Mouse (Mus musculus) hindbrain, embryonic 11.5 days (tissue): ENCODE results near the gene Zmynd10. TPM values are rescaled to one million over a fixed set of nuclear protein-coding genes. Genes with fewer than 3 reads are reported as not detected.
A peak's percentile ranks its signal among the peaks of the same experiment; 100 is the strongest.

Source experiments
- ATAC-seq: fragments of 200-750 bp; cut with Nextera tagmentation; 2 replicates; pipeline ENCODE4 v1.8.0; 2017; ENCODE audit warnings: mild to moderate bottlenecking, moderate TSS enrichment, moderate library complexity; ENCODE audit not compliant: low FRiP score
- DNase-seq: peaks from one replicate; pipeline ENCODE4 v3.0.0-alpha.2; 2015; ENCODE audit warnings: low spot score
- H3K27ac ChIP-seq: fragments of 300-500 bp; sonication (generic); 2 replicates; pipeline ENCODE4 v1.5.1; 2014; ENCODE audit warnings: mild to moderate bottlenecking, low read depth, low read length
- H3K27me3 ChIP-seq: fragments of 300-500 bp; sonication (generic); 2 replicates; pipeline ENCODE4 v1.6.1; 2014; ENCODE audit warnings: mild to moderate bottlenecking, low read length, moderate library complexity, mixed read lengths; ENCODE audit not compliant: control insufficient read depth, insufficient read depth
- H3K36me3 ChIP-seq: fragments of 300-500 bp; sonication (generic); 2 replicates; pipeline ENCODE4 v1.6.1; 2014; ENCODE audit warnings: mild to moderate bottlenecking, low read length, moderate library complexity, mixed read lengths; ENCODE audit not compliant: control insufficient read depth, insufficient read depth
- H3K4me1 ChIP-seq: fragments of 300-500 bp; sonication (generic); replicated peaks from 2 replicates; pipeline ENCODE4 v1.6.1; 2014; ENCODE audit warnings: low read length, mixed read lengths; ENCODE audit not compliant: control insufficient read depth, insufficient read depth
- H3K4me2 ChIP-seq: fragments of 300-500 bp; sonication (generic); replicated peaks from 2 replicates; pipeline ENCODE4 v1.6.1; 2014; ENCODE audit warnings: mild to moderate bottlenecking, low read depth, low read length
- H3K4me3 ChIP-seq: fragments of 300-500 bp; sonication (generic); 2 replicates; pipeline ENCODE4 v1.5.1; 2014; ENCODE audit warnings: low read depth, low read length
- H3K9ac ChIP-seq: fragments of 300-500 bp; sonication (generic); 2 replicates; pipeline ENCODE4 v1.6.1; 2014; ENCODE audit warnings: low read depth, low read length
- H3K9me3 ChIP-seq: fragments of 300-500 bp; sonication (generic); 2 replicates; pipeline ENCODE4 v1.6.1; 2016; ENCODE audit warnings: low read length; ENCODE audit not compliant: control insufficient read depth
- WGBS: fragments of 180-500 bp; shearing (Covaris S2); extraction: QIAGEN DNeasy Blood & Tissue Kit; methylation state at CpG from one replicate; pipeline ENCODE4 v1.1.7; 2014; 5-methylcytosine and 5-hydroxymethylcytosine counted together
- polyA plus RNA-seq: library from polyadenylated mRNA; unstranded; fragments of >200 nt; fragmentation: Nextera tagmentation; extraction: Ambion mirVana; gene quantifications from 2 replicates; pipeline ENCODE4 v1.2.1, GENCODE M21; 2014

Gene Zmynd10
- polyA plus RNA-seq, 1 experiment from 2014 or later, result 5.0 TPM

DNA sequence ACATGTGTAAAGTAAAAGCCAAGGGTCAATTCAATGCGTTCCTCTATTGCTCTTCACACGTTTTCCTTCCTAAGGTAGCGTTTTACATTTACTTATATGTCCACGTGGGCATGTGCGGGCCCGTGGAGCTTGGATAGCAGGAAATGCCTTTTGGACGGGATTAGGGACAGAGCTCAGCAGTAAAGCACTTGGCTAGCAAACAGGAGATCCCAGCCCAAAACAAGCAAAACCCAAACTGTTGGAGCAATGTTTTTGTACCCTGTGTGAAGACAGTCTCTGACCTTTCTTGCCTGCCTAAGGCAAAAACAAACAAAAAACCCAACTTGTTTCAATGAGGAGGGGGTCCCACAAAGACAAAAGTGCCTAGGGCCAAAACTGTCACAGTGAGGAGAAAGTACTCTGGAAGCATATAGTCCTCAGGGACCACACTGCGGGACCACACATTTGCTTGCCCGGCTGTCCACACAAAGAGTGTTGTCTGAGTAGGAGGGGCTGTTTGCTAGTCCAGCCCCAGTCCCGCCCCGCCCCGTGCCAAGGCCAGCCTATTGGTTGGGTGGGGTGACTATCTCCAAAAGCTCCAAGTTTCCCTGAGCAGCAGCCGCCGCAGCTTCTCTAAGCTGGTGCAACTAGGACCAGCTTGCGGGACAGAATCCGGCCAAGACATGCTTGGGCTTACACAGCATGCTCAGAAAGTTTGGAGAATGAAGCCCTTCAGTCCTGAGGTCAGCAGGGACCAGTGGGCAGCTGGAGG lies 29.4 kb downstream of the Zmynd10 start, which contains the start of gene Hyal1:
TSS of gene Hyal1 (plus strand) at position 571 of the 751 bp plus-strand sequence.
- 0 out of 2 replicates have a peak within 1 kb of the TSS, but pooled peaks have one; percentile 10 for H3K27ac ChIP-seq
- peak within 1 kb of the TSS; percentile 45 for H3K4me2 ChIP-seq
- H3K9ac ChIP-seq, result peak within 1 kb of the TSS; percentile 57
- ATAC-seq (peak; percentile 68), DNase-seq (peak; percentile 81)
- H3K4me1 ChIP-seq, result peaks cover 5% of the 10 kb centered on the region
- H3K4me3 ChIP-seq, result peak within 1 kb of the TSS; percentile 17
- peaks cover 21% of the 10 kb centered on the region for H3K36me3 ChIP-seq
- H3K27me3 ChIP-seq, result no peaks in the 10 kb centered on the region
- WGBS, result 28% methylated on average over 16 of the region's 16 CpGs
- no peaks in the 10 kb centered on the region for H3K9me3 ChIP-seq

DNA sequence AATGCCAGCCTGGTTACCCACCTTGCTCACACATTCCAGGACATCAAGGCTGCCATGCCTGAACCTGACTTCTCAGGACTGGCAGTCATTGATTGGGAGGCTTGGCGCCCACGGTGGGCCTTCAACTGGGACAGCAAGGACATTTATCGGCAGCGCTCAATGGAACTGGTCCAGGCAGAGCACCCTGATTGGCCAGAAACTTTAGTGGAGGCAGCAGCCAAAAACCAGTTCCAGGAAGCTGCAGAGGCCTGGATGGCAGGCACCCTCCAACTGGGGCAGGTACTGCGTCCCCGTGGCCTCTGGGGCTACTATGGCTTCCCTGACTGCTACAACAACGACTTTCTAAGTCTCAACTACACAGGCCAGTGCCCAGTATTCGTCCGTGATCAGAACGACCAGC lies 30.8 kb downstream of the Zmynd10 start:
- Histone ChIP-seq H3K9ac (no peak overlapping the region), H3K27me3 (no peaks in the 10 kb centered on the region), H3K4me1 (peaks cover 7% of the 10 kb centered on the region), H3K4me2 (no peak overlapping the region; the same call in 1 of the 2 replicates), H3K9me3 (no peaks in the 10 kb centered on the region), H3K36me3 (peaks cover 11% of the 10 kb centered on the region; the same call in 1 of the 2 replicates), H3K4me3 (no peak overlapping the region), H3K27ac (no peak overlapping the region)
- WGBS, result 96% methylated on average over 10 of the region's 10 CpGs
- ATAC-seq (no peak), DNase-seq (no peak)

DNA sequence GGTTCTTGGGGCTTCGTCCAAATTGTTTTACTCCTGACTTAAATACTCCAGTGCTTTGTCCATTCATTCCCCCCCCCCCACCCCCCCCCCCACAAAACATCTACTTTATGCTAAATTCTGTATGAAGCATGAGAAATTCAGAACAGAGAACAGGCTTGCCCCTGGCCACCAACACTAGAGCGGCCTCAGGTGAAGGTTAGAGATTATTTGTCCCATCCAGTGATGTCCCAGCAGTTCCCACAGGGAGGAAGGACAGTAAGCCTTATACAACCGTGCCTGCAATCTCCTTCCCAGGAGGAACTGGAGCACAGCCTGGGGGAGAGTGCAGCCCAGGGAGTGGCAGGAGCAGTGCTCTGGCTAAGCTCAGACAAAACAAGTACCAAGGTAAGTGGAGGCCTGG lies 31.5 kb downstream of the Zmynd10 start, which contains the start of gene Naa80:
TSS of gene Naa80 (plus strand) at position 301 of the 400 bp plus-strand sequence.
- H3K9ac ChIP-seq, result no peak within 1 kb of the TSS
- ATAC-seq (no peak), DNase-seq (no peak)
- WGBS, result 86% methylated on average over 3 of the region's 3 CpGs
- H3K4me1 ChIP-seq, result peaks cover 7% of the 10 kb centered on the region
- H3K4me3 ChIP-seq, result no peak within 1 kb of the TSS
- H3K36me3 ChIP-seq, result peaks cover 7% of the 10 kb centered on the region; the same call in 1 of the 2 replicates
- H3K27ac ChIP-seq, result no peak within 1 kb of the TSS
- H3K4me2 ChIP-seq, result no peak within 1 kb of the TSS; the same call in 1 of the 2 replicates
- no peaks in the 10 kb centered on the region for H3K9me3 ChIP-seq
- no peaks in the 10 kb centered on the region for H3K27me3 ChIP-seq

DNA sequence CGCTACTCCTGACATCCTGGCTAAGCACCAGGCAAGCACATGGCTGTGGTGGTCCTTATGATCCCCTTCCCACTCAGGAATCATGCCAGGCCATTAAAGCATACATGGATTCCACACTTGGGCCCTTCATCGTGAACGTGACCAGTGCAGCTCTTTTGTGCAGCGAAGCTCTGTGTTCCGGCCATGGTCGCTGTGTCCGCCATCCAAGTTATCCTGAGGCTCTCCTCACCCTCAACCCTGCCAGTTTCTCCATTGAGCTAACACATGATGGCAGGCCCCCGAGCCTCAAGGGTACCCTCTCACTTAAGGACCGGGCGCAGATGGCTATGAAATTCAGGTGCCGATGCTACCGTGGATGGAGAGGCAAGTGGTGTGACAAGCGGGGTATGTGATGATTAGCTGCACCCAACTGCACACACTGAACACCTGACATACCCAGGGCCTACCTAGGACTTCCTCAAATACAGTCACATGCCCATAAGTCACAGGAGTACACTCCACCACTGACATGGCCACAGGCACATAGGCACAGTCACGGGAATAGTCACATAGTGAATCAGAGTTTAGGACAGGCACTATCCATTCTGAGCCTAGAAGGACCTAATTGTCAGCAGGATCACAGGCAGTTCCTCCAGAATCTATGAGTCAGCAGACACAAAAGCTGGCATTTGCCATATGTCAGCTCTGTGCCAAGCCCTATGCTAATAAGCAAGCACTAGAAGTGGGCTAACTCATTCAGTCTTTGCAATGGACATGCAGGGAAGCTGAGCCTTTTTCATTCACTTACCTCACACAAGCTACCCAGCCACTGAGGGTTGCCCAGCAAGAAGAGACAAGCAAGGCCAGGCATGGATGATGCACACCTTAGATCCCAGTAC lies 32.2 kb downstream of the Zmynd10 start:
- no peak for DNase-seq
- Histone ChIP-seq H3K36me3 (peaks cover 4% of the 10 kb centered on the region; the same call in 1 of the 2 replicates), H3K9ac (no peak overlapping the region), H3K4me1 (peaks cover 7% of the 10 kb centered on the region), H3K27ac (no peak overlapping the region), H3K4me3 (no peak overlapping the region), H3K27me3 (no peaks in the 10 kb centered on the region), H3K4me2 (no peak overlapping the region), H3K9me3 (no peaks in the 10 kb centered on the region)
- ATAC-seq, result no peak
- 96% methylated on average over 14 of the region's 14 CpGs for WGBS

DNA sequence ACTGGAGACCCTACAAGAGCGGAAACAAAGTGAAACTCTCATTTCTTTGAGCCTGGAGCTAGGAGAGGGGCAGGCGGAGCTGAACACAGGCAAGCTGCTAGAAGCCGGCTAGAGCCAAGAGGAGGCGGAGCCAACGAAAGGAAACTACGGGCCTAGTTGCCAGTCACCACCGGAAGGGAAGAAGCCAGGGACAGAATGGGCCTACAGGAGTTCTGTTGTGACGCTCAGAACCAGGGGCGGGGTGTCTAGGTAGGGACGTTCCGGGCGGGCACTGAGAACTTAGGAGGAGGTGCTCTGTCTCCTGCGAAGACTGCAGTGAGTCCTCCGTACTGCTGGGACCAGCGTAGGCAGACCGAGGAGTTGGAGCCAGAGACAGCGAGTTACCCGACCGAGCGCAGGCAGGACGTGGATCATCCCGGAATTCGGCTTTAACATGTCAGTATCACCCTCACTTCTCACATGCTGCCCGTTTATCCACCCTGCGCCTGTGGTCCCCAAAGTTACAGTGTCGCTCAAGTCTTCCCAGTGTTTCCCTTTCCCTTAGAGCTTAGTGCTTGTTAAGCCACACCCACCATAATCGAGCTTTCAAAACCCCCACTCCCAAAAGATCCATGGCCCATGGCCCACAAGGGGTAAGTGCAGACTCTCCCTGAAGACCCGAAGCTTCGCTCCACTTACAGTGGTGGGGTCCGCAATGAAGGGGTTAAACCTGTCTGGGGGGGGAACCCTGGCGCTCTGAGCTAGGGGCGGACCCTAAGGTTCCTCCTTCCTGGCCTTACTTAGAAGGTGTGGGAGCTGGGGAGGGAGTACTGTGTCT lies 33.6 kb downstream of the Zmynd10 start, which contains the start of gene Hyal3:
TSS of gene Hyal3 (plus strand) at position 318 of the 817 bp plus-strand sequence.
- no peaks in the 10 kb centered on the region for H3K36me3 ChIP-seq
- peak; percentile 66 for ATAC-seq
- 1% methylated on average over 32 of the region's 32 CpGs for WGBS
- peak within 1 kb of the TSS; percentile 71 for H3K4me2 ChIP-seq
- peak within 1 kb of the TSS; percentile 84 for H3K9ac ChIP-seq
- peak within 1 kb of the TSS; percentile 58 for H3K4me3 ChIP-seq
- H3K4me1 ChIP-seq, result peaks cover 7% of the 10 kb centered on the region
- H3K27me3 ChIP-seq, result no peaks in the 10 kb centered on the region
- H3K9me3 ChIP-seq, result no peaks in the 10 kb centered on the region
- H3K27ac ChIP-seq, result peak within 1 kb of the TSS; percentile 47
- DNase-seq, result peak; percentile 81

DNA sequence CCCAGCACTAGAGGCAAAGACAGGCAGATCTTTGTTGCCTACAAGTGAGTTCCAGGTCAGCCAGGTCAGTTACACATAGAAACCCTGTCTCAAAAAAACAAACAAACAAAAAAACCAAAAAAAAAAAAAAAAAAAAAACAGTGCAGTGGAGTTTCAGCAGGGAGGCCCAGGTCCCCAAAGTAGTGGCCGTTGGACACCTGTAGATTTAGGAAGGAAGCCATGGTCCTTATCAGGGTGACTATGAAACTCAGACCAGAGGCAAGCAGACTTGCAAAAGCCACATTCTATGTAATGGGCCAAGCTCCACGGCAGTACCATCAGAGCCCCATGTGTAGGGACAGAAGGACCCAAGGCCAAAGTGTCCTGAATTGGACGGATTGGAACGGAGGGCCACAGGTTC lies 34.5 kb downstream of the Zmynd10 start:
- Histone ChIP-seq H3K27ac (no peak overlapping the region), H3K4me1 (peaks cover 7% of the 10 kb centered on the region), H3K4me3 (peak overlapping the region; percentile 58), H3K36me3 (no peaks in the 10 kb centered on the region), H3K27me3 (no peaks in the 10 kb centered on the region), H3K4me2 (peak overlapping the region; percentile 71), H3K9ac (no peak overlapping the region), H3K9me3 (no peaks in the 10 kb centered on the region)
- WGBS, result 76% methylated on average over 4 of the region's 4 CpGs
- ATAC-seq, result no peak
- no peak for DNase-seq

DNA sequence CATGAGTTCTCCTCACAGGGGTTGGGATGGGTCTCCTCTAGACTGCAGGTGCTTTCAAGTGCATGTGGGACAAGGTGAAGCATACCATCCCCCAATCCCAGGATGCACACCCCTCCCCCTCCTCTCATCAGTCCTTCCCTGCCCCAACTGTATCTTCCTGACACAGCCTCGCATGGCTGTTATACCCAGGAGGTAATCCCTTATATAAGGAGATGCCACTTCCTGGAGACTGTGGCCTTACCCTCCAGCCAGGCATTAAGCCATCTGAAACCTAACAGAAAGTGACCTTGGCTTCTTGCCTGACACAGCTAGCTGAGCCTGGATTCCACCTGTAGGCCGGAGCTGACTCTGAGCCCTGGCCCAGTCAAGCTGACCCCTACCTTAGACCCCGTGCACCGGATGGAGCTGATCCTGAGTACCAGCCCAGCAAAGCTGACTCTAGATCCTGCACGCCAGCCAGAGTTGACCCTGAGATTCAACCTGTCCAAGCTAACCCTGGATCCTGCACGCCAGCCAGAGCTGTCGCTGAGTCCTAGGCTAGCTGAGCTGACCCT lies 35.5 kb downstream of the Zmynd10 start:
- Histone ChIP-seq H3K27ac (no peak overlapping the region), H3K9ac (no peak overlapping the region), H3K9me3 (no peaks in the 10 kb centered on the region), H3K4me1 (peaks cover 7% of the 10 kb centered on the region), H3K4me2 (no peak overlapping the region; the same call in 1 of the 2 replicates), H3K36me3 (no peaks in the 10 kb centered on the region), H3K27me3 (no peaks in the 10 kb centered on the region), H3K4me3 (no peak overlapping the region)
- DNase-seq (no peak), ATAC-seq (no peak)
- 92% methylated on average over 7 of the region's 7 CpGs for WGBS

DNA sequence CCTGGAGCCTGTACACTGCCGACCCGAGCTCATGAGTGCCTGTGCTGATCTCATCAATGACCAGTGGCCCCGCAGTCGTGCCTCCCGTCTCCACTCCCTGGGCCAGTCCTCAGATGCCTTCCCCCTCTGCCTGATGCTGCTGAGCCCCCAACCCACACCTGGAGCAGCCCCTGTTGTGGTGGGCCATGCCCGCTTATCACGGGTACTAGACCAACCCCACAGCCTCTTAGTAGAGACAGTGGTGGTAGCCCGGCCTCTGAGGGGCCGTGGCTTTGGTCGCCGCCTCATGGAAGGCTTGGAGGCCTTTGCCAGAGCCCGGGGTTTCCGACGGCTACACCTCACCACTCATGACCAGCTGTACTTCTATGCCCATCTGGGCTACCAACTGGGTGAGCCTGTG lies 36.1 kb downstream of the Zmynd10 start:
- peaks cover 6% of the 10 kb centered on the region; the same call in 1 of the 2 replicates for H3K4me1 ChIP-seq
- DNase-seq, result no peak
- H3K36me3 ChIP-seq, result no peaks in the 10 kb centered on the region
- H3K4me2 ChIP-seq, result no peak overlapping the region
- H3K27ac ChIP-seq, result no peak overlapping the region
- H3K4me3 ChIP-seq, result no peak overlapping the region
- H3K9me3 ChIP-seq, result no peaks in the 10 kb centered on the region
- WGBS, result 91% methylated on average over 14 of the region's 14 CpGs
- H3K27me3 ChIP-seq, result no peaks in the 10 kb centered on the region
- no peak for ATAC-seq
- no peak overlapping the region for H3K9ac ChIP-seq
